Mouse (Mus musculus): ENCODE data around the gene Nipa1.

DNA sequence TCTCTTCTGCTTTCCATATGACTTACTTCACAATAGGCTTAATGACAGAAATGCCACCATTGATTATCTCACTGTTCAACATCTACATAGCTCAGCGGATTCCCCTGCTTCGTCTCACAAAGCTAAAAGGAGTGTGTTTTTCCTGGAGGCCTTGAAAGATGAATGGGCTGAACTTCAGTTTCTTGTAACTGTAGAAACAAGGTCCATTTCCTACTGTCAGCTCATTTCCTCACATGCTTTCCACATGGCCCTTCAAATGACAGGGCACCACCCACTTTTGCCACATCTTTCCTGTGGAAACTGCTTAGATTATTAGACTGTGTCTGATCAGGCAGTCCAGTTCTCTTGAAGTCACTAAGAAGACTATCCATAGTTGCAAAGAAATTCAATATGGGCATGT lies 91.1 kb downstream of the Nipa1 start:
- TF ChIP-seq CTCF (conservative IDR thresholded peaks at IDR 0.05; ENCODE audit: insufficient read depth, insufficient read length, low read depth, low read length) (no peak), POLR2A (IDR thresholded peaks at IDR 0.05; ENCODE audit: low read depth, low read length) (no peak)
